Mouse (Mus musculus): ENCODE data around the gene Oxgr1.

Gene Oxgr1

GRCm38 (mm10) chr14:119981314-119981713, 60.9 kb downstream of the Oxgr1 start:
- no peak for DNase-seq (ENCODE audit: low read depth in 1 of 2, low spot score in 2 of 2)

GRCm38 (mm10) chr14:119980698-119981235, 61.5 kb downstream of the Oxgr1 start:
- no peak for DNase-seq (ENCODE audit: low read depth in 1 of 2, low spot score in 2 of 2)

Measured in monocyte, adult 2 months (primary cell).